Mouse (Mus musculus) brain, adult 2 months (tissue): ENCODE results near the gene Armc12.

ENCODE experiments used
- DNase-seq: peaks from one replicate; pipeline ENCODE4 v3.0.0; 2011; ENCODE audit warnings: low read depth, low spot score

Armc12 gene

DNA sequence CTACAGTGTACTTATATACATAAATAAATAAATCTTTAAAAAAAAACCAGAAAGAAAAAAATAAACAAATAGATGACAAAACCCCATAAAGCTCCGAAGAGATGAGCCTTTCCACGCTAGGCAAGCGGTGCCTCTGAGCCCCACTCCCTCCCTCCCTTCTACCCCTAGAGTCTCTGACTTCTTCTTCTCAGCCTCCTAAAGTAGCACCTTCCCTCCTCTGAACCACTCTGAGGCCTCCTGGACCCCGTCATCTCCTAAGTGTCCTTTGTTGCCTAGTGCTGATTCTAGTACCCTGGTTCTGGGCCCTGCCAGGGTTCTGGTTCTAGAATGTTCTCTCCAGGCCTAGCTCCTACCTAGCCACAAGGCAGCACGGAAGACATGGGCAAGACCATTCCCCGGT lies at the start of gene Armc12:
Gene Armc12, plus strand, starts transcription at position 301 of the 400 bp plus-strand sequence.
- DNase-seq = no peak

DNA sequence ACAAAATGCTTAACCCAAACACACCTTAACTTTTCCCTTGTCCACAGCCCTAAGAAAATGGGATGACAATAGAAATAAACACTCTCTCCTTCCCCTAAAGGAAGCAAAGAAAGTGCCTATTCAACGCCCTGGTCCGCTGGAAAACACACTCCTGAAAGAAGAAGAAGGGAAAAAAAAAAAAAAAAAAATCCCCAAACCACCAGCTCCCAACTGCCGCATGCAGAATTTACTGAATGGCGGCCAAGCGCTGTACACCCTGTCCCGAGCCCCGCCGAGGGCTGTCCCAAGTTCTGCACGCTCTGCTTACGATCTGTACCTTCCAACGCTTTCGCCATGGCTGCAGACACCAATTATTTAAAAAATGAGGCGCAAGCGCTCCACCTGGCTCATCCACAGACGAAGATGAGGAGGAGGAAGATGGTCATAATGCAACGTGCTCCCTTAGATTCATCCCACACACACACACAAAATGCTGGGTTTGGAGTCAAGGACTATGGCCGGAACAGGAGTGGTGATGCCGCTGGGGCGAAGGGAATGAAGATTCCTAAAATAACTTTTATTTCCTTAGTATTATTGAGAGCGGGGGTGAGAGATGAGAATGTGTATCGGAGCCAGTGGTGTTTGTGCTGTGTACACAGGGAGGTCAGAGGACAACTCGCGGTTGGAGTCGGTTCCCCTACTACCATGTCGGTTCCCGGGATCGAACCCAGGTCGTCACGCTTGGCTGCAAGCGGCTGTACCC lies 45.7 kb upstream of the Armc12 start:
- peak; percentile 37 for DNase-seq

- DNase-seq = peak; percentile 59
Measured at GRCm38 (mm10) chr17:28485446-28485948, 45.1 kb upstream of the Armc12 start.

GRCm38 (mm10) chr17:28485977-28486400 lies 44.6 kb upstream of the Armc12 start:
- DNase-seq = peak; percentile 98

DNA sequence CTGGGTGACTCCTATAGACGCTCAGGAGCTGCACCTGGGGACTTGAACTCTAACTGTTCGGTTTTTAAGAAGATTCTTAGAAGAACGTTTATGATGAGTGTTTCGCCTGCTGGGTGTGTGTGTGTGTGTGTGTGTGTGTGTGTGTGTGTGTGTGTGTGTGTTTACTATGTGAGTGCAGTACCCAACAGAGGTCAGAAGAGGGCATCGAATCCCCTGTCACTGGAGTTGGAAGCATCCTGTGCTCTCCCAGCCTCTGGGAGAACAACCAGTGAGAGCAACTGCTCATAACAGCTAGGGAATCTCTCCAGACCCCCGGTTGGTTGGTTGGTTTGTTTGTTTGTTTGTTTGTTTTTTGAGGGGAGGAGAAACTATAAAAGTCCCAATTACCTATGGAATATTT lies 43.9 kb upstream of the Armc12 start:
- peak; percentile 31 for DNase-seq

DNA sequence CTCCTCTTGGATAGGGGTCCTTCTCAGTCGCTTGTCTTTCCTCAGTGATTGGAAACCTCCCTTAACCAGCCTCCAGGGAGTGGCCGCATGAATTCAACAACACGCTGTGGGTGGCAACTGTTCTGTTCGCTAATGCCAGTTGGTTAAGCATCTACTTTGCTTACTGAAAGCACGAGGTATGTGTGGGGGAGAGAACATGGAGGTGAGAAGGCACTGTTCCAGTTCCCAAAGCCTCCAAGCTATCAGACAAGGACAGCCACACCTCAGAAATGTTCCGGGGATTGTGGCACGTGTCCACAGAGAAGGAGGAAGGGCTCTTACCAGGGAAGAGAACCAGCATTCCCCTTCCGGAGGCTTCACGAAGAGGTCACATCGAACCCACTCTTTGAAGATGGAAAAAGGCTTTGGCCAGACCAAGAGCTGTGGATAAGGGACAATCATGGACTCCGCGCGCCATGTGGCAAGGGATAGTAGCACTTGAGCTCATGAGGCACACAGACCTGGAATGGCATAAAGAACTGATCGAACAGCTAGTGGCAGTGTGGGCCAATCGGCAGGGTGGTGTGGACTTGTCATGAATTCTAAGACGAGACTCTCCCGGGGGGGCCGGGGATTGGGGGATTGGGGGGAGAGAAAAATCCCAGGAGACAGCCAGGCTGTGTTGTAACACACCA lies 42.9 kb upstream of the Armc12 start:
- DNase-seq = peak; percentile 33

GRCm38 (mm10) chr17:28488258-28489013 lies 42.2 kb upstream of the Armc12 start:
- DNase-seq = no peak

DNA sequence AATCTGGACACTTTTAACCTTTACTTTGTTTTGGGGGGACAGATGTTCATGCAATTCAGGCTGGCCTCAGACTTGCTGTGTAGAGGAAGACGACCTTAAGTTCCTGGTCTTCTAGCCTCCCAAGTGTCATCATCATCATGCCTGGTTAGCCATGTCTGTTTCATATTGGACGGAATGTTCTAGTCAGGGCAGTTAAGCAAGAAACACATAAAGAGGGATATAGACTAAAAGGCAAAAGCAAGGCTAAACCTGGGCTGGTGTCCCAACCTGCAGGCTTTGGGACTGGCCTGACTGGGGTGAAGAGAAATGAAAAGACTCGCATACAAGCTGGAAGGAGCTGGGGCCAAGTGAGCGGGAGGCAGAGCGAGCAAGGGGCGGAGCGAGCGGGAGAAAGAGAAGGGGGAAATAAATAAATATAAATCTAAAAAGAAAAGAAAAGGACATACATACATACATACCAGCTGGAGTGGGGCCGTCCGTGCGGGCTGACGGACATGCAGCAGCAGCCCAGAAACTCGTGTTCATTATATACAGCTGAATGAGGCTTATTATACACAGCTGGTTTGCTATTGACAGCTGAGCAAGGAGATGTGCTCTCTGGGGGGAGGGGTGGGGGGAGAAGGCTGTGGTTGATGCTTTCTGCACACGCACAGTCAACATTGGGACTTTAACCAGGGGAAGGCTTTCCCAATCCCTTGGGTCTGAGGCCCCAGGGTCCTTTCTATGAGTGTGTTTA lies 39.4 kb upstream of the Armc12 start:
- DNase-seq = no peak

DNA sequence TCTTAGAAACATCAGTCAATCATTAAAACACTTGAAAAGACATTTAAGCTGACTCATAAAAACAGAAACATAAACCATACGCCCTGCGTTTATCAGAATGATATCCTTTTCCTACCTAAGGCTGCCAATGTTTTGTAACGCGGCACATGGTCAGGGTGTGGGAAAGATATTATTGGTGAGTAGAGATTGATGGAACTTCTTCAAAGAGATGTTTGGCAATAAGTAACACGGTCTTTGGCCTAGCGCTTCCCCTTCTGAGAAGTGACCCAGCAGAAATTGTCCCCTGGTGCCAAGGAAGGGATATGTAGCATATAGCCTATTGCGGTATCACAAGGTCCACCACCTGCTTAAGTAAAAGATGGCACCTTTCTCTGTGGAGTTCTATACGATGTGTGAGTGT lies 34.8 kb upstream of the Armc12 start:
- DNase-seq = no peak

DNA sequence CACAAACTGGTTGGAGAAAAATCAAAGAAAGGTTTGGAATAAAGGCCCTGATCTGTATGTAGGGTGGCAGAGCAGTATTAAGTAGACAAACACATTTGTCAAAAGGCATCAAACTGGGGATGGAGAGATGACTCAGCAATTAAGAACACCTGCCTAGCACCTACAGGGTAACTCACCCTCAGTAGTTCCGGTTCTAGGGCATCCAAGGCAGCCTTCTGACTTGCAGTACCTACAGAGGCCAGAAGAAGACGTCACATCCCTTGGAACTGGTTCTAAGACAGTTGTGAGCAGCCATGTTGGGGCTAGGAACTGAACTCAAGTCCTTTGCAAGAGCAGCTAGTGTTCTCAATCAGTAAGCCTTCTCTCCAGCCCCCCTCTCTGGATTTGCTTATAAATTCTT lies 31.4 kb upstream of the Armc12 start:
- DNase-seq = no peak

DNA sequence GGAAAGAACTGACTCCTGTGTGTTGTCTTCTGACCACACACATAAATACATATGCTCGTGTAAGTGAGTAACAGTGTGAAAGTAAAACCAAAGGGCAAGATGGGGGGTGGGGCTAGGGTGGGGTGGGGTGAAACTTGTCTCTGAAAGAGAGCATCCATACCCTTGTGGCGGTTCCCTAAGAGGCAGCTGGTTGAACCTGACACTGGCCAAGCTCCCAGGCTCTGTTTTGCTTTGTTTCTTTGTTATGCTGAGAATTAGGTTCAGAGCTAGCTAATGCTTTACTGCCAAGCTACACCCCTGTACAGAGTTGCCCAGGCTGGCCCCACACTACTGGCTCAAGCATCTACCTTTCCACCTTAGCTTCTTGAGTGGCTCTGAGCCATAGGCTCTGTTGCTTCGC lies 30.1 kb upstream of the Armc12 start:
- no peak for DNase-seq

GRCm38 (mm10) chr17:28502196-28502821 lies 28.3 kb upstream of the Armc12 start:
- DNase-seq = no peak

DNA sequence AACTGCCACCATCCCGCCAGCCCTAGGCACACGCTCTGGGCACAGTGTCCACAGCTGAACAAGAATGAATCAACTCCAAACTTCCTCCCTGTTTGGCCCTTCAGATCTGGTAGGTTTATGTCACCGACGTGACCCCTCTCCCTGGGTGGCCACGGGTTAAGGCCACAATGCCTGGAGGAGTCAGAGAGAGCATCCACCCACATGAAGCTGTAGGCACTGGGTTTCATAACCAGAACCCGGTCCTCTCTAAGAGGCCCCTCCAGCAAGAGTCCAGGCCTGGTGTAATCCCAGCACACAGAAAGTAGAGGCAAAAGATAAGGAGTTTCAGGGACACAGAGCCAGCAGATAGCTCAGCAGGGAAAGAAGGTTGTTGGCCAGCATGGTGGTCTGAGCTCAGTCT lies 26.4 kb upstream of the Armc12 start:
- no peak for DNase-seq

DNA sequence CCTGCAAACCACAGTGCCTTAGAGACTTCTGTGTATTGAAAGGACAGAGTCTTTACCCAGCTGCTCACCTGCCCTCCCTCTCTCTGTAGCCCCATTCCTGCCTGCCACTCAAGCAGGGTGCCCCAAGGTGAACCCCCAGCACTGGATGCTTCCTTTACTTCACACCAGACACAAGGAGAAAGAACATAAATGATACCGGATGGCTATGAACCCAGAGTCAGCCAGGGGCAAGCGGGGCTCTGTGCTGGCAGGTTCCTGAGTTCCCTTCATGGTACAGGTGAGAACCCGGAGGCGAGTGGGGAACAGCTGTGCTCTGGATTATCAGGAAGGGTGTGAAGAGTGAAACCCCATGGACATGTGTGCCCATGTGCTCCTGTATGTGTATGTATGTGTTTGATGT lies 25.0 kb upstream of the Armc12 start:
- no peak for DNase-seq

GRCm38 (mm10) chr17:28506895-28507294 lies 23.7 kb upstream of the Armc12 start:
- no peak for DNase-seq

GRCm38 (mm10) chr17:28507496-28507895 lies 23.1 kb upstream of the Armc12 start:
- DNase-seq = no peak

- DNase-seq = no peak
Measured at GRCm38 (mm10) chr17:28510445-28511342, 19.9 kb upstream of the Armc12 start.

GRCm38 (mm10) chr17:28511616-28512541 lies 18.7 kb upstream of the Armc12 start:
- no peak for DNase-seq

- peak; percentile 33 for DNase-seq
Measured at GRCm38 (mm10) chr17:28512696-28513095, 17.9 kb upstream of the Armc12 start.
